Mouse (Mus musculus) hindbrain, embryonic 11.5 days (tissue): Measurements from ENCODE around the gene Ddx19a. TPM values are rescaled to one million over a fixed set of nuclear protein-coding genes. Genes with fewer than 3 reads are reported as not detected.
"Not testable (repeated sequence)": the region's sequence is repeated elsewhere in the genome, so short reads cannot be mapped to it uniquely, and the experiment has no call there.

ENCODE experiments used
- ATAC-seq: fragments of 200-750 bp; cut with Nextera tagmentation; 2 replicates; pipeline ENCODE4 v1.8.0; 2017; ENCODE audit warnings: mild to moderate bottlenecking, moderate TSS enrichment, moderate library complexity; ENCODE audit not compliant: low FRiP score
- DNase-seq: peaks from one replicate; pipeline ENCODE4 v3.0.0-alpha.2; 2015; ENCODE audit warnings: low spot score
- H3K27ac ChIP-seq: fragments of 300-500 bp; sonication (generic); 2 replicates; pipeline ENCODE4 v1.5.1; 2014; ENCODE audit warnings: mild to moderate bottlenecking, low read depth, low read length
- H3K27me3 ChIP-seq: fragments of 300-500 bp; sonication (generic); 2 replicates; pipeline ENCODE4 v1.6.1; 2014; ENCODE audit warnings: mild to moderate bottlenecking, low read length, moderate library complexity, mixed read lengths; ENCODE audit not compliant: control insufficient read depth, insufficient read depth
- H3K36me3 ChIP-seq: fragments of 300-500 bp; sonication (generic); 2 replicates; pipeline ENCODE4 v1.6.1; 2014; ENCODE audit warnings: mild to moderate bottlenecking, low read length, moderate library complexity, mixed read lengths; ENCODE audit not compliant: control insufficient read depth, insufficient read depth
- H3K4me1 ChIP-seq: fragments of 300-500 bp; sonication (generic); replicated peaks from 2 replicates; pipeline ENCODE4 v1.6.1; 2014; ENCODE audit warnings: low read length, mixed read lengths; ENCODE audit not compliant: control insufficient read depth, insufficient read depth
- H3K4me2 ChIP-seq: fragments of 300-500 bp; sonication (generic); replicated peaks from 2 replicates; pipeline ENCODE4 v1.6.1; 2014; ENCODE audit warnings: mild to moderate bottlenecking, low read depth, low read length
- H3K4me3 ChIP-seq: fragments of 300-500 bp; sonication (generic); 2 replicates; pipeline ENCODE4 v1.5.1; 2014; ENCODE audit warnings: low read depth, low read length
- H3K9ac ChIP-seq: fragments of 300-500 bp; sonication (generic); 2 replicates; pipeline ENCODE4 v1.6.1; 2014; ENCODE audit warnings: low read depth, low read length
- H3K9me3 ChIP-seq: fragments of 300-500 bp; sonication (generic); 2 replicates; pipeline ENCODE4 v1.6.1; 2016; ENCODE audit warnings: low read length; ENCODE audit not compliant: control insufficient read depth
- WGBS: fragments of 180-500 bp; shearing (Covaris S2); extraction: QIAGEN DNeasy Blood & Tissue Kit; methylation state at CpG from one replicate; pipeline ENCODE4 v1.1.7; 2014; 5-methylcytosine and 5-hydroxymethylcytosine counted together
- polyA plus RNA-seq: library from polyadenylated mRNA; unstranded; fragments of >200 nt; fragmentation: Nextera tagmentation; extraction: Ambion mirVana; gene quantifications from 2 replicates; pipeline ENCODE4 v1.2.1, GENCODE M21; 2014

Gene Ddx19a
- polyA plus RNA-seq, 1 experiment from 2014 or later, result 29.8 TPM

DNA sequence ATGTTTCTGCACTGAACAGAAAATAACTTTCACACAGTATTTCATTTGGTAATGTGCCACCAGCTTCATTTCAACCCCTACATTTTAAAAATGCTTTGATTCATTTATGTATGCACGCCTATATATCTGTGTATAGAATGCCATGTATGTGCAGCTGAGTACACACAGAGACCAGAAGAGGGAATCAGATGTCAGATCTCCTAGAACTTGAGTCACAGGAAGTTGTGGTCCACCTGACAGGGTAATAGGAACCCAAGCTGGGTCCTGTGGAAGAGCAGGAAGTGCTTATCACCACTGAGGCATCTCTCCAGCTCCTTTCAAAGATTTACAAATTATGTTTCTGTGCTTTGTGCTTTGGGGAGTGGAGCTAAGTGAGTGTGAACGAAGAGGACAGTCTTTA is 16.3 kb downstream of the Ddx19a start:
- no peak overlapping the region for H3K9ac ChIP-seq
- peaks cover 21% of the 10 kb centered on the region; the same call in 1 of the 2 replicates for H3K36me3 ChIP-seq
- no peak overlapping the region for H3K27ac ChIP-seq
- ATAC-seq (no peak), DNase-seq (no peak)
- no peaks in the 10 kb centered on the region for H3K4me1 ChIP-seq
- no peaks in the 10 kb centered on the region for H3K27me3 ChIP-seq
- no peaks in the 10 kb centered on the region for H3K9me3 ChIP-seq
- 89% methylated on average over 2 of the region's 2 CpGs for WGBS
- H3K4me3 ChIP-seq, result no peak overlapping the region
- no peak overlapping the region for H3K4me2 ChIP-seq

DNA sequence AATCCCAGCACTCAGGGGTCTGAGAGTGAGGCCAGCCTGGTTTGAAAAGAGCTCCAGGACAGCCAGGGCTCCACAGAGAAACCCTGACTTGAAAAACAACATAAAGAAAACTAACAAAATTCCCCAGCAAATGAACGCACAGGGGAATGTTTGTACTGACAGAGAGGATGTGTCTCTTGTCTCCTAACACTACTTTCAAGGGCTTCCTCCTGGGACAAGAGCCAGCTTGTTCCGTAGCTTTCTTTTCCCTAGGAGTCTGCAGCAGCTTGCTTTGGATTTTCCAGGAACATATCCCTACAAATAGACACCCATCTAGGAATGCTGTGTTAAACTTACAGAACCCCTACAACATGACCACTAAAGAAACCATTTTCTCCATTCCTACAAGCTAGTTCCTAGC is 19.6 kb downstream of the Ddx19a start:
- not testable (repeated sequence) for H3K4me2 ChIP-seq, DNase-seq, H3K9me3 ChIP-seq, H3K27ac ChIP-seq, H3K4me3 ChIP-seq, ATAC-seq, H3K27me3 ChIP-seq, H3K9ac ChIP-seq, H3K4me1 ChIP-seq
- H3K36me3 ChIP-seq, result peaks cover 13% of the 10 kb centered on the region; the same call in 1 of the 2 replicates
- WGBS, result 89% methylated on average over 2 of the region's 2 CpGs

GRCm38 (mm10) chr8:110976532-110976931 is 21.1 kb downstream of the Ddx19a start:
- DNase-seq, H3K36me3 ChIP-seq, ATAC-seq: not testable (repeated sequence)

DNA sequence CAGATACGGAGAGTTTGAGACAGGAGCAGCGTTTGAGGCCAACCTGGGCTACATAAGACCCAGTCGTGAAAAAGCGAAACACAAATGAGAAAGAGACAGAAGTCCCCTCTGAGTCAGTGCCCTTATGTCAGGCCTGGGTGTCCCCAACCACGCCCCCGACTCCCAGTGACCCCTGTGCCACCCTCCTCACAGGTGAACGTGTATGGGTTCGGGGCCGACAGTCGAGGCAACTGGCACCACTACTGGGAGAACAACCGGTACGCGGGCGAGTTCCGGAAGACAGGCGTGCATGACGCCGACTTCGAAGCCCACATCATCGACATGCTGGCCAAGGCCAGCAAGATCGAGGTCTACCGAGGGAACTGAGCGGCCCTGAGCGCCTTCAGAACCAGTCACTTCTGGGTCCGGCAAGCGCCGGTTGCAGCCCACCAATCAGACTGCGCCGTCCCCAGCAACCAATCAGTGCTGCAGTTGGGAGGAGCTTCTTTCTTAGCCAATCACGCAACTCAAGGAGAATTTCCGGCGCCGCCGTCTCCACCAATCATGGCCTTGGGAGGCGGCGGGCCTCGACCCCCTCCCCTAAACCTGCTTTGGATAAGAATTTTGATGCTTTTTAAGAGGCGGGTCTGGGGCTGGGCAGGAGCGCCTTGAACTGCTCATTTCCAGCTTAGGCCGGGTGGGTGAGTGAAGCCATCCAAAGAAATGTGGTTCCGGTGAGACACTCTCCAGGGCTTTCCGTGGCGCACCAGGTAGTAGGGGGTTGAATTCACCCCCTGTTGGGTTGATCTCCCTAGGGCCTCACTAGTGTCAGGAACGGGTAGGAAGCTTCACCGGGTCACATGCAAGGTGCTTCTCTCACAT is 27.5 kb downstream of the Ddx19a start:
- DNase-seq (peak; percentile 93), ATAC-seq (peak; percentile 99)
- H3K4me3 ChIP-seq, result peak overlapping the region; percentile 43
- peak overlapping the region; percentile 60 for H3K9ac ChIP-seq
- 0 out of 2 replicates have a peak, but pooled peaks cover 2% of the 10 kb centered on the region for H3K36me3 ChIP-seq
- no peaks in the 10 kb centered on the region for H3K27me3 ChIP-seq
- H3K9me3 ChIP-seq, result no peaks in the 10 kb centered on the region
- peaks cover 5% of the 10 kb centered on the region; the same call in 1 of the 2 replicates for H3K4me1 ChIP-seq
- WGBS, result 6% methylated on average over 45 of the region's 45 CpGs
- H3K4me2 ChIP-seq, result peak overlapping the region; percentile 64
- H3K27ac ChIP-seq, result 0 out of 2 replicates have a peak overlapping the region, but pooled peaks have one; percentile 27

More at GRCm38 (mm10) chr8:110976532-110976931, 21.1 kb downstream of the Ddx19a start:
- not testable (repeated sequence) for H3K9me3 ChIP-seq, H3K4me3 ChIP-seq, H3K27me3 ChIP-seq, H3K4me1 ChIP-seq, H3K4me2 ChIP-seq, H3K27ac ChIP-seq, H3K9ac ChIP-seq
- WGBS, result 93% methylated on average over 8 of the region's 8 CpGs

GRCm38 (mm10) chr8:110967326-110967725 is 30.3 kb downstream of the Ddx19a start:
- ATAC-seq (no peak), DNase-seq (no peak)
- Histone ChIP-seq H3K4me3 (no peak overlapping the region), H3K27me3 (no peaks in the 10 kb centered on the region), H3K27ac (no peak overlapping the region), H3K4me1 (peaks cover 5% of the 10 kb centered on the region; the same call in 1 of the 2 replicates), H3K4me2 (no peak overlapping the region), H3K9me3 (no peaks in the 10 kb centered on the region), H3K9ac (no peak overlapping the region), H3K36me3 (no peaks in the 10 kb centered on the region)
- 85% methylated on average over 9 of the region's 9 CpGs for WGBS

GRCm38 (mm10) chr8:110966586-110966985 is 31.0 kb downstream of the Ddx19a start:
- no peak for ATAC-seq
- Histone ChIP-seq H3K36me3 (no peaks in the 10 kb centered on the region), H3K4me3 (no peak overlapping the region), H3K27ac (no peak overlapping the region), H3K27me3 (no peaks in the 10 kb centered on the region), H3K4me2 (no peak overlapping the region), H3K4me1 (peaks cover 5% of the 10 kb centered on the region; the same call in 1 of the 2 replicates), H3K9ac (no peak overlapping the region), H3K9me3 (no peaks in the 10 kb centered on the region)
- no peak for DNase-seq
- 88% methylated on average over 8 of the region's 8 CpGs for WGBS

DNA sequence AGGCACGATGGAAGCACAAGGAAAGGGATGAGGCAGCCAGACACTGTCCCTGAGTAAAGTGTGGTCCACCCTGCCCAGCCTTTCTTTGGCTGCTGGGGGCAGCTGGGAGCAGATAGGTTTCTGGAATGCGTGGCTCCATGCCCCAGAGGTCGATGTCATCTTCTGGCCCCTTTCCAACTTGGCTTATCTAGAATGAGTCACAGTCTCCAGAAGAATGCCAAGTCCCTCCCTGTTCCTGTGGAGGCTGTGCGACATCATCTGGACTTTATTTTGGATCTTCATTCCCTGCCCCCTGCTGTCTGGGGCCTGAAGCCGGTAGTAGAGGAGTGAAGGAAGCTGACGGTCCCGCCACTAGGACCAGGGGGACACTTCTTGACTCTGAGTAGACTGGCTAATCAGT is 32.0 kb downstream of the Ddx19a start:
- H3K4me3 ChIP-seq, result no peak overlapping the region
- H3K27ac ChIP-seq, result no peak overlapping the region
- H3K9ac ChIP-seq, result no peak overlapping the region
- no peaks in the 10 kb centered on the region for H3K9me3 ChIP-seq
- no peak for DNase-seq
- H3K27me3 ChIP-seq, result no peaks in the 10 kb centered on the region
- no peak overlapping the region for H3K4me2 ChIP-seq
- no peaks in the 10 kb centered on the region for H3K36me3 ChIP-seq
- 0 out of 2 replicates have a peak, but pooled peaks cover 2% of the 10 kb centered on the region for H3K4me1 ChIP-seq
- ATAC-seq, result no peak
- WGBS, result 74% methylated on average over 7 of the region's 7 CpGs

DNA sequence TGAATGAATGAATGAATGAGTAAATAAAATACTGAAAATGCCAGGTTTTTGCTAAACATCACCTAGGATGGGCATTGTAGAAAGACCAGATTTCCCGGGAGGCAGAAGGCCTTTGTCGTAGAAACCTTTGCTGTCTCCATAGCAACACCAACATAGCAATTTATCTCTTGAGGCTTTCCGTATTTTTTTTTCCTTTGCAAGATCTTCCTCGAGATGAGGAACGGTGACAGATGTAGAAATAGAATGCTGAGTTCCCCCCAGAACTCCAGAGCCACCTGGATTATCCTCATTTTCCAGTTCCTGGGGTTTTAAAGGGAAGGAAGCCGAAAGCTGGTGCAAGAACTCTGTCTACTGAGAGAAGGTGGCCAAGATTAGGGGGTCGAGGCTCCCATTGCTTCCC is 32.9 kb downstream of the Ddx19a start:
- Histone ChIP-seq H3K4me2 (no peak overlapping the region), H3K9ac (no peak overlapping the region), H3K36me3 (no peaks in the 10 kb centered on the region), H3K27ac (no peak overlapping the region), H3K27me3 (no peaks in the 10 kb centered on the region), H3K4me3 (no peak overlapping the region), H3K4me1 (no peaks in the 10 kb centered on the region), H3K9me3 (no peaks in the 10 kb centered on the region)
- no peak for ATAC-seq
- WGBS, result 76% methylated on average over 7 of the region's 7 CpGs
- no peak for DNase-seq

- DNase-seq (no peak), ATAC-seq (no peak)
- H3K9ac ChIP-seq, result no peak overlapping the region
- no peaks in the 10 kb centered on the region for H3K27me3 ChIP-seq
- H3K4me1 ChIP-seq, result no peaks in the 10 kb centered on the region
- H3K4me3 ChIP-seq, result no peak overlapping the region
- no peaks in the 10 kb centered on the region for H3K36me3 ChIP-seq
- H3K9me3 ChIP-seq, result no peaks in the 10 kb centered on the region
- no peak overlapping the region for H3K4me2 ChIP-seq
- WGBS, result 96% methylated on average over 2 of the region's 2 CpGs
- no peak overlapping the region for H3K27ac ChIP-seq
Observed at GRCm38 (mm10) chr8:110963051-110963450, 34.5 kb downstream of the Ddx19a start.
